Mouse (Mus musculus) stomach, embryonic 15.5 days (tissue): ENCODE measurements around the gene Rpn2. TPM values are rescaled to one million over a fixed set of nuclear protein-coding genes. Genes with fewer than 3 reads are reported as not detected.

Source experiments
- ATAC-seq: fragments of 200-750 bp; cut with Nextera tagmentation; 2 replicates; pipeline ENCODE4 v1.8.0; 2017; ENCODE audit warnings: low read depth, moderate number of reproducible peaks, moderate TSS enrichment; ENCODE audit not compliant: insufficient read depth, low FRiP score
- H3K27ac ChIP-seq: fragments of 300-500 bp; sonication (generic); 2 replicates; pipeline ENCODE4 v1.5.1; 2015; ENCODE audit warnings: mild to moderate bottlenecking, inconsistent platforms
- H3K27me3 ChIP-seq: fragments of 300-500 bp; sonication (generic); replicated peaks from 2 replicates; pipeline ENCODE4 v1.6.1; 2015; ENCODE audit warnings: inconsistent platforms
- H3K36me3 ChIP-seq: fragments of 300-500 bp; sonication (generic); 2 replicates; pipeline ENCODE4 v1.6.1; 2015; ENCODE audit warnings: inconsistent platforms
- H3K4me1 ChIP-seq: fragments of 300-500 bp; sonication (generic); 2 replicates; pipeline ENCODE4 v1.6.1; 2015; ENCODE audit warnings: inconsistent platforms
- H3K4me2 ChIP-seq: fragments of 300-500 bp; sonication (generic); 2 replicates; pipeline ENCODE4 v1.6.1; 2015; ENCODE audit warnings: mild to moderate bottlenecking, inconsistent platforms
- H3K4me3 ChIP-seq: fragments of 300-500 bp; sonication (generic); replicated peaks from 2 replicates; pipeline ENCODE4 v1.5.1; 2015; ENCODE audit warnings: inconsistent platforms
- H3K9ac ChIP-seq: fragments of 300-500 bp; sonication (generic); 2 replicates; pipeline ENCODE4 v1.6.1; 2015; ENCODE audit warnings: inconsistent platforms
- H3K9me3 ChIP-seq: fragments of 300-500 bp; sonication (generic); 2 replicates; pipeline ENCODE4 v1.6.1; 2016; ENCODE audit warnings: inconsistent platforms
- WGBS: fragments of 180-500 bp; shearing (Covaris S2); methylation state at CpG from one replicate; pipeline ENCODE4 v1.1.7; 2015; 5-methylcytosine and 5-hydroxymethylcytosine counted together
- polyA plus RNA-seq: library from polyadenylated mRNA; unstranded; fragments of >200 nt; fragmentation: Nextera tagmentation; extraction: Ambion mirVana; gene quantifications from 2 replicates; pipeline ENCODE4 v1.2.1, GENCODE M21; 2015

Gene Rpn2
- polyA plus RNA-seq, 1 experiment from 2014 or later = 308 TPM

GRCm38 (mm10) chr2:157338663-157339062 is 59.8 kb downstream of the Rpn2 start:
- WGBS = 36% methylated on average over 5 of the region's 5 CpGs
- no peak overlapping the region for H3K4me2 ChIP-seq
- H3K27ac ChIP-seq = no peak overlapping the region
- no peaks in the 10 kb centered on the region for H3K27me3 ChIP-seq
- ATAC-seq = no peak
- H3K9me3 ChIP-seq = no peaks in the 10 kb centered on the region
- H3K4me3 ChIP-seq = no peak overlapping the region
- no peaks in the 10 kb centered on the region for H3K36me3 ChIP-seq
- no peak overlapping the region for H3K9ac ChIP-seq
- H3K4me1 ChIP-seq = 0 out of 2 replicates have a peak, but pooled peaks cover 3% of the 10 kb centered on the region

GRCm38 (mm10) chr2:157339532-157339931 is 60.7 kb downstream of the Rpn2 start:
- Histone ChIP-seq H3K36me3 (no peaks in the 10 kb centered on the region), H3K9me3 (no peaks in the 10 kb centered on the region), H3K4me1 (0 out of 2 replicates have a peak, but pooled peaks cover 3% of the 10 kb centered on the region), H3K4me2 (no peak overlapping the region), H3K4me3 (no peak overlapping the region), H3K27me3 (no peaks in the 10 kb centered on the region), H3K27ac (0 out of 2 replicates have a peak overlapping the region, but pooled peaks have one; percentile 31), H3K9ac (no peak overlapping the region)
- 77% methylated on average over 7 of the region's 7 CpGs for WGBS
- no peak for ATAC-seq

GRCm38 (mm10) chr2:157340221-157340741 is 61.5 kb downstream of the Rpn2 start:
- Histone ChIP-seq H3K36me3 (no peaks in the 10 kb centered on the region), H3K4me3 (no peak overlapping the region), H3K4me1 (0 out of 2 replicates have a peak, but pooled peaks cover 3% of the 10 kb centered on the region), H3K9me3 (no peaks in the 10 kb centered on the region), H3K9ac (no peak overlapping the region), H3K27me3 (no peaks in the 10 kb centered on the region), H3K4me2 (no peak overlapping the region), H3K27ac (peak overlapping the region; percentile 23; the same call in 1 of the 2 replicates)
- 38% methylated on average over 7 of the region's 7 CpGs for WGBS
- no peak; the same call in 1 of the 2 replicates for ATAC-seq

GRCm38 (mm10) chr2:157341554-157342270 is 62.9 kb downstream of the Rpn2 start:
- 0 out of 2 replicates have a peak, but pooled peaks cover 3% of the 10 kb centered on the region for H3K4me1 ChIP-seq
- H3K36me3 ChIP-seq = no peaks in the 10 kb centered on the region
- H3K9me3 ChIP-seq = no peaks in the 10 kb centered on the region
- no peak overlapping the region for H3K27ac ChIP-seq
- no peak overlapping the region for H3K9ac ChIP-seq
- no peak overlapping the region for H3K4me2 ChIP-seq
- H3K4me3 ChIP-seq = no peak overlapping the region
- no peak for ATAC-seq
- WGBS = 39% methylated on average over 11 of the region's 11 CpGs
- H3K27me3 ChIP-seq = no peaks in the 10 kb centered on the region

DNA sequence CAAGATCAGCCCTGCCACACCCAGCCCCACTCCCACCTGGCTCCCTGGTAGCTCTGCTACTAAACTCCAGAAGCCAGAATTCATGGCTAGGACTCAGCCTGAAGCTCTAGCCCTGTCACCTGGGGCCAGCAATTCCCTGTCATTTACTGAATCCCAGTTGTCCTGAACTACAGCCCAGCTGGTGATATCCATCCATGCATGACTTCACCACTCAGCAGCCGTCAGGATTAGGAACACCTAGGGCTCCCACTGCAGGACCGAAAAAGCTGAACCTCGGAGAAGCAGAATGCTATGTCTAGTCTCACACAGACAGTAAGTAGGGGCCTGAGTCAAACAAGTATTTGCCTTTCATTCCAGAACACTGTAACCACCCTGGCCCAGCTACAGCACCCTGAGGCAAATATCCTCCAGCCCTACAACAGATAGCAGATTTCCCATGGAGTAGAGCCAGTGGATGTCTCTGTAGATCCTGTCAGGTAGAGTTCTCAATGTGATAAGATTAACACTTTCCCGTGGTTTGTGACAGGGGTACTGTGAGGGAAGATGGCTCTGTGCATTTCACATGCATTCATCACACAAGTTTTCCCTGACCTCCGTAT is 63.6 kb downstream of the Rpn2 start:
- Histone ChIP-seq H3K27ac (no peak overlapping the region), H3K27me3 (no peaks in the 10 kb centered on the region), H3K4me1 (0 out of 2 replicates have a peak, but pooled peaks cover 3% of the 10 kb centered on the region), H3K4me2 (no peak overlapping the region), H3K9me3 (no peaks in the 10 kb centered on the region), H3K9ac (no peak overlapping the region), H3K4me3 (no peak overlapping the region), H3K36me3 (no peaks in the 10 kb centered on the region)
- WGBS = 59% methylated on average over 5 of the region's 5 CpGs
- ATAC-seq = no peak

DNA sequence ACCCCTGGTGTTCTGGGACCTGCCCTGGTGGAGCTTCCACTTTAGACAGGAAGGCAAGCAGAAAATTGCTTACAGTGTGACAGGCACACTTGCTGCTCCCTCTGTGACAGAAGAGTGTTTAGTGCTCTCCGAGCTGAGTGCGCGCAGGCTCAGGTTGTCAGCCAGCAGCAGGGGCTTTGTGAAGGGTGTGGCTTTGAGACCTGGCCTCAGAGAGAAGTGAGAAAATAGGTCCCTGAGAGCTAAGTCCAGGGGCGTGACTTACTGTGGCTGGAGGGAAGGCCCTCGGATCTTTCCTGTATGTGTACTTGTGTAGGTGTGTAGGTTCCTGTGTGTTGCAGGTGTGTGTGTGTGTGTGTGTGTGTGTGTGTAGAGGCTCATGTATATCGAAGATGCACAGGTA is 64.5 kb downstream of the Rpn2 start:
- Histone ChIP-seq H3K4me2 (no peak overlapping the region), H3K4me1 (peaks cover 6% of the 10 kb centered on the region; the same call in 1 of the 2 replicates), H3K4me3 (no peak overlapping the region), H3K27me3 (no peaks in the 10 kb centered on the region), H3K27ac (no peak overlapping the region), H3K9ac (no peak overlapping the region), H3K9me3 (no peaks in the 10 kb centered on the region), H3K36me3 (no peaks in the 10 kb centered on the region)
- ATAC-seq = no peak
- WGBS = 63% methylated on average over 6 of the region's 6 CpGs

GRCm38 (mm10) chr2:157347361-157348159 is 68.7 kb downstream of the Rpn2 start, which contains the start of gene Ghrh:
Gene Ghrh, minus strand, starts transcription at chr2:157347506.
- no peak within 1 kb of the TSS for H3K4me2 ChIP-seq
- WGBS = 60% methylated on average over 26 of the region's 26 CpGs
- H3K27ac ChIP-seq = peak within 1 kb of the TSS; percentile 92
- H3K9me3 ChIP-seq = no peaks in the 10 kb centered on the region
- H3K9ac ChIP-seq = no peak within 1 kb of the TSS
- ATAC-seq = peak; percentile 64; the same call in 1 of the 2 replicates
- H3K36me3 ChIP-seq = no peaks in the 10 kb centered on the region
- no peaks in the 10 kb centered on the region for H3K27me3 ChIP-seq
- H3K4me1 ChIP-seq = peaks cover 11% of the 10 kb centered on the region
- H3K4me3 ChIP-seq = no peak within 1 kb of the TSS

- Histone ChIP-seq H3K9ac (no peak overlapping the region), H3K27me3 (no peaks in the 10 kb centered on the region), H3K9me3 (no peaks in the 10 kb centered on the region), H3K4me1 (peaks cover 11% of the 10 kb centered on the region), H3K4me2 (no peak overlapping the region), H3K4me3 (no peak overlapping the region), H3K27ac (peak overlapping the region; percentile 92; the same call in 1 of the 2 replicates), H3K36me3 (no peaks in the 10 kb centered on the region)
- ATAC-seq = no peak
- WGBS = 49% methylated on average over 12 of the region's 12 CpGs
Measured at GRCm38 (mm10) chr2:157349121-157349778, 70.4 kb downstream of the Rpn2 start.

- Histone ChIP-seq H3K4me2 (no peak overlapping the region), H3K27me3 (no peaks in the 10 kb centered on the region), H3K36me3 (no peaks in the 10 kb centered on the region), H3K9ac (no peak overlapping the region), H3K4me3 (no peak overlapping the region), H3K4me1 (peaks cover 9% of the 10 kb centered on the region; the same call in 1 of the 2 replicates), H3K27ac (no peak overlapping the region), H3K9me3 (no peaks in the 10 kb centered on the region)
- 67% methylated on average over 4 of the region's 4 CpGs for WGBS
- ATAC-seq = no peak
Measured at GRCm38 (mm10) chr2:157353183-157353582, 74.4 kb downstream of the Rpn2 start.

- Histone ChIP-seq H3K9me3 (no peaks in the 10 kb centered on the region), H3K4me1 (peaks cover under 1% of the 10 kb centered on the region; the same call in 1 of the 2 replicates), H3K36me3 (no peaks in the 10 kb centered on the region), H3K27me3 (no peaks in the 10 kb centered on the region), H3K9ac (no peak overlapping the region), H3K4me3 (no peak overlapping the region), H3K4me2 (no peak overlapping the region), H3K27ac (no peak overlapping the region)
- 52% methylated on average over 3 of the region's 3 CpGs for WGBS
- no peak for ATAC-seq
Measured at GRCm38 (mm10) chr2:157354106-157354505, 75.3 kb downstream of the Rpn2 start.

GRCm38 (mm10) chr2:157360028-157360427 is 81.2 kb downstream of the Rpn2 start:
- H3K4me1 ChIP-seq = no peaks in the 10 kb centered on the region
- H3K4me3 ChIP-seq = no peak overlapping the region
- no peak for ATAC-seq
- H3K9ac ChIP-seq = no peak overlapping the region
- H3K9me3 ChIP-seq = no peaks in the 10 kb centered on the region
- no peak overlapping the region for H3K4me2 ChIP-seq
- no peaks in the 10 kb centered on the region for H3K36me3 ChIP-seq
- 62% methylated on average over 5 of the region's 5 CpGs for WGBS
- H3K27ac ChIP-seq = no peak overlapping the region
- no peaks in the 10 kb centered on the region for H3K27me3 ChIP-seq
